8 mouse cellular contexts compared by ENCODE assay signal in the genomic region with DNA sequence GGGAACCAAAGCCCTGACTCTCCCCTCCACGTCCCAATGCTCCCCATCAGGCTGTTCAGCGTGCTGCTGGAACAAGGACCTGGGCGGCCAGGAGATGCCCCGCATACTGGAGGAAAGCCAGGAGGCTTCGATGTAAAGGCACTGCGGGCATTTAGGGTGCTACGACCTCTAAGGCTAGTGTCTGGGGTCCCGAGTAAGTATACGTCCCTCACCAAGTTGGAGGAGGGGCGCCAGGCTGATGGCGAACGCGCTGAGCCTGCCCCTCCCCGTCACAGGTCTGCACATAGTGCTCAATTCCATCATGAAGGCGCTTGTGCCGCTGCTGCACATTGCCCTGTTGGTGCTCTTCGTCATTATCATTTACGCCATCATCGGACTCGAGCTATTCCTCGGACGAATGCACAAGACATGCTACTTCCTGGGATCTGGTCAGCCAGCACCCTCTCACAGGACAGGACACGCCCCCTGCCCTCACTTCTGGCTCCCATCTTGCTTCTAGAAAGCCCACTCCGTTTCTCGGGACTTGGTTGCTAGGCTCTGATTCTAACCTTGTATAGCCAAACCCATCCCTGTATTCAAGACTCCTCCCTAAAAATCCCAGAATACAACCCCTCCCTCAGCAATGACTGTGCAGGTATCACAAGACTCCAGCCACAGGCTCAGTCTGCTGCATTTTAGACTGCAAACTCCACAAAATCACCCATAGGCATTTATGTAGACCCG. TPM values are rescaled to one million over a fixed set of nuclear protein-coding genes. Genes with fewer than 3 reads are reported as not detected.
DNase-seq lines count a peak whose midpoint lies in the region; ATAC-seq lines count a peak whose summit lies in the region.

No protein-coding gene starts in this region.

- H3K27me3 ChIP-seq in kidney, embryonic 14.5 days (ENCODE audit: control insufficient read depth, insufficient read depth, low read length): no peaks in the 10 kb centered on the region
- H3K27me3 ChIP-seq in forebrain, embryonic 13.5 days: 0 out of 2 replicates have a peak, but pooled peaks cover 4% of the 10 kb centered on the region
- H3K27me3 ChIP-seq in liver, embryonic 11.5 days (replicated peaks; ENCODE audit: control insufficient read depth, insufficient read depth, low read length): peaks cover 8% of the 10 kb centered on the region

- H3K9ac ChIP-seq in kidney, embryonic 14.5 days (ENCODE audit: low read depth, low read length): 0 out of 2 replicates have a peak overlapping the region, but pooled peaks have one; percentile 18
- peak overlapping the region; percentile 58 for H3K9ac ChIP-seq in forebrain, embryonic 13.5 days
- H3K9ac ChIP-seq in liver, embryonic 11.5 days (ENCODE audit: low read depth, low read length): no peak overlapping the region

- H3K4me1 ChIP-seq in kidney, embryonic 14.5 days (ENCODE audit: control insufficient read depth, insufficient read depth, low read length): no peaks in the 10 kb centered on the region
- no peaks in the 10 kb centered on the region for H3K4me1 ChIP-seq in forebrain, embryonic 13.5 days
- no peaks in the 10 kb centered on the region for H3K4me1 ChIP-seq in liver, embryonic 11.5 days (replicated peaks; ENCODE audit: control insufficient read depth, insufficient read depth, low read length)

- H3K36me3 ChIP-seq in kidney, embryonic 14.5 days (ENCODE audit: control insufficient read depth, insufficient read depth, low read length): no peaks in the 10 kb centered on the region
- no peaks in the 10 kb centered on the region for H3K36me3 ChIP-seq in forebrain, embryonic 13.5 days (ENCODE audit: poor library complexity, severe bottlenecking)
- H3K36me3 ChIP-seq in liver, embryonic 11.5 days (ENCODE audit: control insufficient read depth, insufficient read depth, low read length): no peaks in the 10 kb centered on the region

- no peaks in the 10 kb centered on the region for H3K9me3 ChIP-seq in kidney, embryonic 14.5 days (ENCODE audit: control insufficient read depth, low read length)
- H3K9me3 ChIP-seq in forebrain, embryonic 13.5 days (replicated peaks): no peaks in the 10 kb centered on the region; the same call in 1 of the 2 replicates
- H3K9me3 ChIP-seq in liver, embryonic 11.5 days (ENCODE audit: control insufficient read depth, low read length): no peaks in the 10 kb centered on the region

- DNase-seq in kidney, postnatal 25 days: no peak
- no peak for DNase-seq in liver, embryonic 11.5 days (ENCODE audit: low spot score)
- peak; percentile 25 for DNase-seq in right cerebral cortex, postnatal 25 days
- DNase-seq in c-Kit-positive CD71-positive TER-119-positive erythroid progenitor cells, embryonic 14.5 days (ENCODE audit: low spot score): no peak

- ATAC-seq in kidney, embryonic 14.5 days (ENCODE audit: low FRiP score, low TSS enrichment): no peak
- peak; percentile 58; the same call in 1 of the 2 replicates for ATAC-seq in cerebellum, adult (ENCODE audit: insufficient number of reproducible peaks, low FRiP score, low TSS enrichment)
- peak; percentile 63; the same call in 1 of the 2 replicates for ATAC-seq in forebrain, embryonic 13.5 days
- ATAC-seq in liver, embryonic 11.5 days (replicated peaks; ENCODE audit: low FRiP score): no peak
- ATAC-seq in inflammation-experienced regulatory T-cells, adult 6 months: no peak

- peak overlapping the region; percentile 60 for H3K4me2 ChIP-seq in kidney, embryonic 14.5 days (replicated peaks; ENCODE audit: low read depth, low read length)
- H3K4me2 ChIP-seq in forebrain, embryonic 13.5 days: peak overlapping the region; percentile 68
- H3K4me2 ChIP-seq in liver, embryonic 11.5 days: peak overlapping the region; percentile 61

- no peak overlapping the region for H3K27ac ChIP-seq in kidney, embryonic 14.5 days (ENCODE audit: low read depth, low read length)
- H3K27ac ChIP-seq in forebrain, embryonic 13.5 days: no peak overlapping the region
- H3K27ac ChIP-seq in liver, embryonic 11.5 days (ENCODE audit: low read depth, low read length): no peak overlapping the region

- peak overlapping the region; percentile 36 for H3K4me3 ChIP-seq in kidney, embryonic 14.5 days (ENCODE audit: low read length)
- peak overlapping the region; percentile 42 for H3K4me3 ChIP-seq in forebrain, embryonic 13.5 days
- H3K4me3 ChIP-seq in liver, embryonic 11.5 days (ENCODE audit: low read depth, low read length): peak overlapping the region; percentile 35

- 23% methylated on average over 26 of the region's 26 CpGs for WGBS in kidney, embryonic 14.5 days
- WGBS in forebrain, embryonic 13.5 days: 23% methylated on average over 26 of the region's 26 CpGs
- WGBS in liver, embryonic 11.5 days: 21% methylated on average over 26 of the region's 26 CpGs

RNA-seq across cellular contexts. Expression of gene Cacna1f, which starts 3.8 kb away (rescaled TPM):
- polyA plus RNA-seq in kidney, embryonic 14.5 days (2014; fragmentation: Nextera tagmentation; extraction: Ambion mirVana): 0.04 TPM in 1 of 2 replicates, not detected in the other
- polyA plus RNA-seq in forebrain, embryonic 13.5 days (2015; fragmentation: Nextera tagmentation; extraction: Ambion mirVana): 0.03 TPM in 2 replicates
- 0.03 and 0.08 TPM in 2 replicates for polyA plus RNA-seq in liver, embryonic 11.5 days (2014; fragmentation: Nextera tagmentation; extraction: Ambion mirVana)
- not detected for polyA plus RNA-seq in inflammation-experienced regulatory T-cells, adult 6 months (2017; shearing (Covaris generic))

RNA-seq across cellular contexts. Expression of gene Ccdc22, which starts 5.4 kb away (rescaled TPM):
- polyA plus RNA-seq in kidney, embryonic 14.5 days (2014; fragmentation: Nextera tagmentation; extraction: Ambion mirVana): 25.2 and 32.6 TPM in 2 replicates
- 36.8 and 38.5 TPM in 2 replicates for polyA plus RNA-seq in forebrain, embryonic 13.5 days (2015; fragmentation: Nextera tagmentation; extraction: Ambion mirVana)
- polyA plus RNA-seq in liver, embryonic 11.5 days (2014; fragmentation: Nextera tagmentation; extraction: Ambion mirVana): 32.5 and 35.3 TPM in 2 replicates
- 10 to 100 TPM in 1 of 3 experiments, 1 to 10 TPM in 2; 6.3 to 12.1 (median 8.4) TPM for polyA plus RNA-seq in inflammation-experienced regulatory T-cells, adult 6 months (2017; shearing (Covaris generic))

RNA-seq across cellular contexts. Expression of gene Syp, which starts 27.6 kb away (rescaled TPM):
- 1.4 and 1.5 TPM in 2 replicates for polyA plus RNA-seq in kidney, embryonic 14.5 days (2014; fragmentation: Nextera tagmentation; extraction: Ambion mirVana)
- 62.0 and 66.7 TPM in 2 replicates for polyA plus RNA-seq in forebrain, embryonic 13.5 days (2015; fragmentation: Nextera tagmentation; extraction: Ambion mirVana)
- polyA plus RNA-seq in liver, embryonic 11.5 days (2014; fragmentation: Nextera tagmentation; extraction: Ambion mirVana): 0.69 and 0.95 TPM in 2 replicates
- 1 to 10 TPM; 1.8 to 7.0 (median 7.0) TPM for polyA plus RNA-seq in inflammation-experienced regulatory T-cells, adult 6 months (2017; shearing (Covaris generic))

RNA-seq across cellular contexts. Expression of gene Ppp1r3f, which starts 36.6 kb away (rescaled TPM):
- polyA plus RNA-seq in kidney, embryonic 14.5 days (2014; fragmentation: Nextera tagmentation; extraction: Ambion mirVana): 1.9 and 2.4 TPM in 2 replicates
- polyA plus RNA-seq in forebrain, embryonic 13.5 days (2015; fragmentation: Nextera tagmentation; extraction: Ambion mirVana): 3.0 and 3.6 TPM in 2 replicates
- polyA plus RNA-seq in liver, embryonic 11.5 days (2014; fragmentation: Nextera tagmentation; extraction: Ambion mirVana): 0.49 and 1.4 TPM in 2 replicates
- polyA plus RNA-seq in inflammation-experienced regulatory T-cells, adult 6 months (2017; shearing (Covaris generic)): 1 to 10 TPM; 3.8 to 6.3 (median 5.2) TPM

RNA-seq across cellular contexts. Expression of gene Foxp3, which starts 37.3 kb away (rescaled TPM):
- polyA plus RNA-seq in kidney, embryonic 14.5 days (2014; fragmentation: Nextera tagmentation; extraction: Ambion mirVana): 0.07 and 0.36 TPM in 2 replicates
- 0.08 TPM in 1 of 2 replicates, not detected in the other for polyA plus RNA-seq in forebrain, embryonic 13.5 days (2015; fragmentation: Nextera tagmentation; extraction: Ambion mirVana)
- 0.06 TPM in 1 of 2 replicates, not detected in the other for polyA plus RNA-seq in liver, embryonic 11.5 days (2014; fragmentation: Nextera tagmentation; extraction: Ambion mirVana)
- polyA plus RNA-seq in inflammation-experienced regulatory T-cells, adult 6 months (2017; shearing (Covaris generic)): 10 to 100 TPM; 17.9 to 43.3 (median 29.6) TPM

Comparison
In these comparisons a context has a peak if more than half of its experiments do, and no peak if none do; other contexts are left out.
1. ATAC-seq: peak in cerebellum, adult (single experiment) and forebrain, embryonic 13.5 days (single experiment); none in kidney, embryonic 14.5 days (single experiment), liver, embryonic 11.5 days (single experiment) and inflammation-experienced regulatory T-cells, adult 6 months (single experiment).
2. Peak in every context shown above with its lines, with median percentiles within 50 percentile points of each other: H3K4me2 ChIP-seq and H3K4me3 ChIP-seq.